In the genomic region with DNA sequence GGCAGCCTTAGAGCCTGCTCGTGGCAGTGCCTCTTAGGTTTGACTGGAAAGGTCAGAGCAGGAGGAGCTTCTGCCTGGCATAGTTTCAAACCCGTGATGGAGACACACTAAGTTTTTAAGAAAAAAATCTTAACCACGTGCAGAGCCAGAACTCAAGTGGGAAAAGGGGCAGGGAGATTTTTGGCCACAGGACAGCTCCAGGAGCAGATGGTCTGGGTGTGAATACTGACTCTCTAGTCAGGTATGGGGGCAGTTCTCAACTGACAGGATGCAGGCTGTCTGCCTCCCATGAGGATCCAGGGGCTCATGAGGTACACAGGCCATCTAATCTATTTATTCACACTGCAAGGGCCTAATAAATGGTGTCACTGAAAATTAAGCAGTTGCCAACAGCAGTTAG, we compare ENCODE assay signal across 18 mouse cellular contexts. TPM values are rescaled to one million over a fixed set of nuclear protein-coding genes. Genes with fewer than 3 reads are reported as not detected.
DNase-seq lines count a peak whose midpoint lies in the region; ATAC-seq lines count a peak whose summit lies in the region.
"Had no signal": no experiment of that assay in that cellular context is flagged by ENCODE, and none has a peak within 500 bp of the region (broad histone marks: within the 10 kb centered on the region; RNA-seq: fewer than 3 reads in every experiment).

No protein-coding gene starts in this region.

- H3K36me3 ChIP-seq in neural tube, embryonic 11.5 days (ENCODE audit: control insufficient read depth, insufficient read depth, low read length): no peaks in the 10 kb centered on the region; the same call in 1 of the 2 replicates
- H3K36me3 ChIP-seq in midbrain, embryonic 11.5 days (ENCODE audit: control insufficient read depth, insufficient read depth, low read length): peaks cover 7% of the 10 kb centered on the region; the same call in 1 of the 2 replicates
- H3K36me3 ChIP-seq: limb, embryonic 10.5 days; liver, embryonic 12.5 days; lung, embryonic 15.5 days had no signal

- 54% methylated on average over 3 of the region's 3 CpGs for WGBS in neural tube, embryonic 11.5 days
- WGBS in midbrain, embryonic 11.5 days: 37% methylated on average over 3 of the region's 3 CpGs

- peak overlapping the region; percentile 46 for H3K27ac ChIP-seq in neural tube, embryonic 11.5 days (ENCODE audit: low read depth, low read length)
- H3K27ac ChIP-seq in midbrain, embryonic 11.5 days (ENCODE audit: low read depth, low read length): peak overlapping the region; percentile 97
- H3K27ac ChIP-seq: limb, embryonic 10.5 days; liver, embryonic 12.5 days; lung, embryonic 15.5 days had no signal

- H3K9me3 ChIP-seq in neural tube, embryonic 11.5 days (ENCODE audit: control insufficient read depth, low read length): no peaks in the 10 kb centered on the region
- H3K9me3 ChIP-seq in midbrain, embryonic 11.5 days (ENCODE audit: control insufficient read depth, low read length): no peaks in the 10 kb centered on the region
- H3K9me3 ChIP-seq: limb, embryonic 10.5 days; liver, embryonic 12.5 days; lung, embryonic 15.5 days had no signal

- H3K4me2 ChIP-seq in neural tube, embryonic 11.5 days (ENCODE audit: low read depth): no peak overlapping the region
- H3K4me2 ChIP-seq in midbrain, embryonic 11.5 days: peak overlapping the region; percentile 3; the same call in 1 of the 2 replicates
- H3K4me2 ChIP-seq: heart, embryonic 11.5 days; liver, embryonic 12.5 days; lung, embryonic 15.5 days had no signal

- peak; percentile 53 for DNase-seq in cerebellum, adult 9-11 months
- no peak for DNase-seq in cerebellum, adult 9-10 months
- no peak for DNase-seq in neural tube, embryonic 11.5 days (ENCODE audit: low spot score)
- DNase-seq in neural tube, embryonic 10.5 days (ENCODE audit: extremely low spot score, low spot score): no peak
- DNase-seq in midbrain, embryonic 11.5 days (ENCODE audit: low spot score, missing footprints): no peak
- DNase-seq in thymus, adult 18-20 months: no peak
- no peak for DNase-seq in kidney, adult 8-10 months
- no peak for DNase-seq in MN1 (ENCODE audit: low spot score)
- DNase-seq: B cell, adult 2 months; gastrocnemius, postnatal 25 days; kidney, postnatal 14 days; layer of hippocampus, postnatal 36 days had no signal

- no peak overlapping the region for H3K4me3 ChIP-seq in neural tube, embryonic 11.5 days (ENCODE audit: low read depth, low read length)
- H3K4me3 ChIP-seq in midbrain, embryonic 11.5 days (ENCODE audit: low read depth, low read length): no peak overlapping the region
- H3K4me3 ChIP-seq: limb, embryonic 10.5 days; liver, embryonic 12.5 days; lung, embryonic 15.5 days; myocyte had no signal

- ATAC-seq in neural tube, embryonic 11.5 days (ENCODE audit: insufficient read depth, low FRiP score, low TSS enrichment): no peak
- ATAC-seq in midbrain, embryonic 11.5 days (ENCODE audit: low FRiP score): no peak
- ATAC-seq: intestine, postnatal 0 days; liver, embryonic 12.5 days had no signal

- peaks cover 46% of the 10 kb centered on the region for H3K4me1 ChIP-seq in neural tube, embryonic 11.5 days (ENCODE audit: control insufficient read depth, insufficient read depth, low read length)
- peaks cover 85% of the 10 kb centered on the region for H3K4me1 ChIP-seq in midbrain, embryonic 11.5 days (ENCODE audit: control insufficient read depth, insufficient read depth, low read length)

- H3K9ac ChIP-seq in neural tube, embryonic 11.5 days (ENCODE audit: low read length): no peak overlapping the region; the same call in 1 of the 2 replicates
- H3K9ac ChIP-seq in midbrain, embryonic 11.5 days (ENCODE audit: low read length): 0 out of 2 replicates have a peak overlapping the region, but pooled peaks have one; percentile 20
- H3K9ac ChIP-seq: liver, embryonic 12.5 days; lung, embryonic 15.5 days had no signal

- peaks cover under 1% of the 10 kb centered on the region; the same call in 1 of the 2 replicates for H3K27me3 ChIP-seq in neural tube, embryonic 11.5 days (ENCODE audit: control insufficient read depth, insufficient read depth, low read length)
- H3K27me3 ChIP-seq in midbrain, embryonic 11.5 days (ENCODE audit: control insufficient read depth, insufficient read depth, low read length): no peaks in the 10 kb centered on the region

RNA-seq across cellular contexts. Expression of a gene that starts 6.6 kb away (rescaled TPM):
- polyA plus RNA-seq in neural tube, embryonic 11.5 days (2014; fragmentation: Nextera tagmentation; extraction: Ambion mirVana): 47.3 and 50.5 TPM in 2 replicates
- 44.1 and 54.4 TPM in 2 replicates for polyA plus RNA-seq in midbrain, embryonic 11.5 days (2014; fragmentation: Nextera tagmentation; extraction: Ambion mirVana)
